Mouse (Mus musculus) gastrocnemius, postnatal 25 days (tissue): ENCODE measurements at regions not wholly inside any gene's neighbourhood (a gene's known extent, or its start where the extent isn't known, plus 50 kb on each side); places are given as distances from the start of the nearest gene placed in this dataset.

Experiments
- DNase-seq: peaks from one replicate; pipeline ENCODE4 v3.0.0; 2022

DNA sequence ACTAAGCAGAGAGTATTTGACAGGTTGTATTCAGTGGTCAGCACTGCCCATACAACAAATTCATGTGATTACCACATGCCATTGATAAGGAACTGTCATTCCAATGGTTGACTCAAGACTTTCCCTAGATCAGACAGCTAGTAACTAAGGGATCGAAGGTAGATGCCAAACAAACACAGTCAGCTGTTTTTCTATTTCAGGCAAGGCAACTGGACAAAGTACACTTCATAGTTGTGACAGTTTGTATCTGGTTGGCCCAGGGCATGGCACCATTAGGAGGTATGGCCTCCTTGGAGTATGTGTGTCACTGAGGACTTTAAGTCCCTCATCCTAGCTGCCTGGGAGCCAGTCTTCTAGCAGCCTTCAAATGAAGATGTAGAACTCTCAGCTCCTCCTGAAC is 62.8 kb upstream of the Aldh1a3 start:
- no peak for DNase-seq

GRCm38 (mm10) chr7:66487751-66488150 is 60.4 kb upstream of the Aldh1a3 start:
- DNase-seq: no peak

DNA sequence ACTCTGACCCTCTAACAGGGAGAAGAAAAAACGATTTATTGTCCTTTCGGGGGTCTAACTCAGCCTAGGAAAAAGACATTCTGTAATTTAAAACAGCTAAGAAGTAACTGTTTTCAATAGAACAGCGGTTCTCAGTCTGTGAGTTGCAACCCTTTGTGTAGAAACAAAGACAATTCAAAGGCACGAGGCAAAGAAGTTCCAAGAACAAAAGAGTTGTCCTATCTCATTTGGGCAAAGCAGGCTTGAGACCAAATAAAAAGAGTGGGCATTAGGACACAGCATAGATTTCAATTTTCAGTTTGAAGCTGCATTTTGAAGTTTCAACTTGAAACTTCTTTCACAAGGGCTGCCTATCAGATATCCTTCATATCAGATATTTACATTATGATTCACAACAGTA is 53.1 kb upstream of the Aldh1a3 start:
- no peak for DNase-seq

GRCm38 (mm10) chr7:66479321-66479720 is 52.0 kb upstream of the Aldh1a3 start:
- no peak for DNase-seq

- DNase-seq: no peak
These were observed 50.8 kb upstream of the Aldh1a3 start for GRCm38 (mm10) chr7:66478106-66478505.

- DNase-seq: no peak
These were observed 50.2 kb upstream of the Aldh1a3 start for GRCm38 (mm10) chr7:66477475-66477874.
